Mouse (Mus musculus) intestine, embryonic 14.5 days (tissue): Measurements from ENCODE around the gene Shmt1. TPM values are rescaled to one million over a fixed set of nuclear protein-coding genes. Genes with fewer than 3 reads are reported as not detected.

ENCODE experiments used
- ATAC-seq: fragments of 200-750 bp; cut with Nextera tagmentation; replicated peaks from 2 replicates; pipeline ENCODE4 v1.8.0; 2017; ENCODE audit warnings: low read depth, moderate number of reproducible peaks, moderate TSS enrichment, moderate library complexity; ENCODE audit not compliant: low FRiP score, low TSS enrichment
- DNase-seq: peaks from one replicate; pipeline ENCODE4 v3.0.0-alpha.2; 2018; ENCODE audit warnings: low spot score
- H3K27ac ChIP-seq: fragments of 300-500 bp; sonication (generic); 2 replicates; pipeline ENCODE4 v1.5.1; 2014; ENCODE audit warnings: low read depth, mild to moderate bottlenecking, control low read depth
- H3K27me3 ChIP-seq: fragments of 300-500 bp; sonication (generic); replicated peaks from 2 replicates; pipeline ENCODE4 v1.6.1; 2014; ENCODE audit warnings: low read length, control low read depth; ENCODE audit not compliant: control insufficient read depth, insufficient read depth
- H3K36me3 ChIP-seq: fragments of 300-500 bp; sonication (generic); 2 replicates; pipeline ENCODE4 v1.6.1; 2014; ENCODE audit warnings: low read length, control low read depth; ENCODE audit not compliant: control insufficient read depth, insufficient read depth
- H3K4me1 ChIP-seq: fragments of 300-500 bp; sonication (generic); replicated peaks from 2 replicates; pipeline ENCODE4 v1.6.1; 2014; ENCODE audit warnings: low read length, control low read depth, mixed read lengths; ENCODE audit not compliant: control insufficient read depth, insufficient read depth
- H3K4me2 ChIP-seq: fragments of 300-500 bp; sonication (generic); 2 replicates; pipeline ENCODE4 v1.6.1; 2014; ENCODE audit warnings: low read length
- H3K4me3 ChIP-seq: fragments of 300-500 bp; sonication (generic); 2 replicates; pipeline ENCODE4 v1.5.1; 2014; ENCODE audit warnings: low read depth, low read length, control low read depth, mixed read lengths
- H3K9ac ChIP-seq: fragments of 300-500 bp; sonication (generic); 2 replicates; pipeline ENCODE4 v1.6.1; 2014; ENCODE audit warnings: mild to moderate bottlenecking, low read length
- H3K9me3 ChIP-seq: fragments of 300-500 bp; sonication (generic); 2 replicates; pipeline ENCODE4 v1.6.1; 2016; ENCODE audit warnings: low read length, control low read depth; ENCODE audit not compliant: control insufficient read depth
- WGBS: fragments of 180-500 bp; shearing (Covaris S2); extraction: QIAGEN DNeasy Blood & Tissue Kit; methylation state at CpG from one replicate; pipeline ENCODE4 v1.1.7; 2014; 5-methylcytosine and 5-hydroxymethylcytosine counted together
- polyA plus RNA-seq: library from polyadenylated mRNA; unstranded; fragments of >200 nt; fragmentation: Nextera tagmentation; extraction: Ambion mirVana; gene quantifications from 2 replicates; pipeline ENCODE4 v1.2.1, GENCODE M21; 2014

Shmt1 gene
- polyA plus RNA-seq, 1 experiment from 2014 or later, result 94.7 TPM

- Histone ChIP-seq H3K4me1 (peaks cover 4% of the 10 kb centered on the region), H3K27me3 (no peaks in the 10 kb centered on the region), H3K4me2 (no peak overlapping the region), H3K27ac (no peak overlapping the region), H3K9ac (no peak overlapping the region), H3K36me3 (0 out of 2 replicates have a peak, but pooled peaks cover under 1% of the 10 kb centered on the region), H3K9me3 (no peaks in the 10 kb centered on the region), H3K4me3 (no peak overlapping the region)
- 28% methylated on average over 2 of the region's 2 CpGs for WGBS
- ATAC-seq (no peak), DNase-seq (no peak)
These were observed 17.4 kb upstream of the Shmt1 start for GRCm38 (mm10) chr11:60828903-60829302.

DNA sequence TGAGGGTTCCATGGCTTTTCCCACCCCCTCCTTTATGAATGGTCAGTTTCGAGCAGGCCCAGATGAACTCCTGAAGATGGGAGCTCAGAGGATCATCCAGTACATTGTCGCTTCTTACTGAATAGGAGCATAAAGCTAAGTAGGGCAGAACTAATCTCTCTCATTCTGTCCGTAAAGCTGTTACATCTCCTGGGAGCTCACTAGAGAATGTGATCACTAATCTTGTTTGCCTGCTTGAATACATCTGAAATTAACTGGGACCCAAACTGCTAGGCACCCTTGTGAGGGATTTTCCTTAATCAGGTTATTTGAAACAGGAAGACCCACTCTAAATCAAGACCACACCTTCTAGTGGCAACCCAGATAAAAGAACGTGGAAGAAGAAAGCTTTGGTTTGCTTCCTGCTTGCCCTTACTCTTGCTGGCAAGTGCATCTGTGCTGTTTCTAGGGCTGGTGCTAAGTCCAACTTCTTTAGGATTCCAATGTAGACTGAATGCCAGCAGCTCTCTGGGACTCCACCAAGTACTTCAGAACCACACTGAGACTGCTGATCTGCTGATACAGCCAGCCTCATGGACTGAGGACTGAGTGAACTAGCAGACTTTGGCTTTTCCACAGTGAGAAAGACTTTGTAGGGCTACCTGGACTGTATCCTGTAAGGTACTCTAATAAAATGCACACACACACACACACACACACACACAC, 15.9 kb upstream of the Shmt1 start:
- Histone ChIP-seq H3K27ac (no peak overlapping the region), H3K9ac (no peak overlapping the region), H3K27me3 (no peaks in the 10 kb centered on the region), H3K4me3 (no peak overlapping the region), H3K4me2 (no peak overlapping the region), H3K4me1 (peaks cover 4% of the 10 kb centered on the region), H3K9me3 (no peaks in the 10 kb centered on the region), H3K36me3 (no peaks in the 10 kb centered on the region)
- DNase-seq, result no peak
- WGBS, result 66% methylated on average over 4 of the region's 4 CpGs
- no peak for ATAC-seq

DNA sequence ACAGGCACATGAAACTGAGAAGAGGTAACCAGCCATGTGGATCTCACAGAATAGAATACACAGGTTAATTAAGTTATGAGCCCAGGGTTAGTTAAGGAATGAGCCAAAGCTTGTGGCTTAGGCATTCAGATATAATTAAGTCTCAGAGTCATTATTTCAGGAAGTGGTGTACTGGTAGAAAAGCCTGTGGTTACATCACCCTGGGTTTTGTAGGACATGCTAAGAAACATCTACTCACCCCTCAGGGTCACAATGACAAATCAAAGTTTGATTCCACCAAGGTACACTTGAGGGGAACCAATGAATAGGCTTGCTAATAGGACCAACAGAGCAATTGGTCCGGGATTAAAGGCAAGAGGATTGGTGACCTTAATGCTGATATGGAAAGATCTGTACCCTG, 15.2 kb upstream of the Shmt1 start:
- H3K36me3 ChIP-seq, result no peaks in the 10 kb centered on the region
- H3K4me2 ChIP-seq, result no peak overlapping the region
- no peak overlapping the region for H3K4me3 ChIP-seq
- no peak for ATAC-seq
- H3K4me1 ChIP-seq, result peaks cover 4% of the 10 kb centered on the region
- H3K9me3 ChIP-seq, result no peaks in the 10 kb centered on the region
- no peaks in the 10 kb centered on the region for H3K27me3 ChIP-seq
- no peak for DNase-seq
- H3K9ac ChIP-seq, result no peak overlapping the region
- H3K27ac ChIP-seq, result no peak overlapping the region
- 47% methylated on average over 1 of the region's 1 CpGs for WGBS

DNA sequence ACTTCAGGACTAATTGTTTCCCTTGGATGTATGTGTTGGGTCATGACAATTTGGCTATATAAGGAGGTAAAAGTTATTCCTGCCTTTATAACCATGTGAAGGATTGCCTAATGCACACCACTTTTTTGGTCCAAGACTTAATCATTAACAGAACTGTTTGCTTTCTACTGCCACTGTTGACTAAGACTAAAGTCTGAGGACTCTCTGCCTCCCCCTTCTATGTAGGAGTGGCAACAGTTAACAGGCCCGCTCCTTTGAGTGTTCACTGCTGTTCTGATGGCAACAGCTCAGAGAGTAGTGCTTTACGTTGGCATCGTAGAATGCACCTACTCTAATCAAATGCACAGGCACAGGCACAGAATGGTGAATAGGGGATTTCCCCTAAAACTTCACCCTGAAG, 13.7 kb upstream of the Shmt1 start:
- no peak overlapping the region for H3K4me2 ChIP-seq
- ATAC-seq (peak; percentile 76), DNase-seq (no peak)
- H3K36me3 ChIP-seq, result no peaks in the 10 kb centered on the region
- no peaks in the 10 kb centered on the region for H3K4me1 ChIP-seq
- H3K27me3 ChIP-seq, result no peaks in the 10 kb centered on the region
- no peak overlapping the region for H3K9ac ChIP-seq
- H3K4me3 ChIP-seq, result no peak overlapping the region
- no peaks in the 10 kb centered on the region for H3K9me3 ChIP-seq
- WGBS, result 71% methylated on average over 3 of the region's 3 CpGs
- 0 out of 2 replicates have a peak overlapping the region, but pooled peaks have one; percentile 11 for H3K27ac ChIP-seq

DNA sequence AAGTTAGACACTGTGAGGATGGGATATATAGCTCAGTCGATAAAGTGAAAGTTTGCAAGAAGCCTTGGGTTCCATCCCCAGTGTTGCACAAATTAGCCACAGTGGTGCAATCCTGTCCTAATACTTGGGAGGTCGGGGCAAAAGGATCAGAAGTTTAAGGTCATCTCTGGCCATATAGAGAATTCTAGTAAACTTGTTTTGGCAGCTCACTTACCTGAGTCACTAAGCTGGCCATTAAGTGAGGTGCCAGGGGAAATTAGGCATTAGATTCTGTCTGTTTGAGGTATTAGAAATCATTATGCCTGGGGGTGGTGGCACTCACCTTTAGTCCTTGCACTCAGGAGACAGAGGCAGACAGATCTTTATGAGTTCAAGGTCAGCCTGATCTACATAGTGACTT, 12.3 kb upstream of the Shmt1 start:
- H3K27ac ChIP-seq, result no peak overlapping the region
- ATAC-seq (no peak), DNase-seq (no peak)
- WGBS, result 67% methylated on average over 2 of the region's 2 CpGs
- no peak overlapping the region for H3K9ac ChIP-seq
- H3K4me1 ChIP-seq, result no peaks in the 10 kb centered on the region
- H3K27me3 ChIP-seq, result no peaks in the 10 kb centered on the region
- no peaks in the 10 kb centered on the region for H3K9me3 ChIP-seq
- no peak overlapping the region for H3K4me3 ChIP-seq
- H3K4me2 ChIP-seq, result no peak overlapping the region
- no peaks in the 10 kb centered on the region for H3K36me3 ChIP-seq

DNA sequence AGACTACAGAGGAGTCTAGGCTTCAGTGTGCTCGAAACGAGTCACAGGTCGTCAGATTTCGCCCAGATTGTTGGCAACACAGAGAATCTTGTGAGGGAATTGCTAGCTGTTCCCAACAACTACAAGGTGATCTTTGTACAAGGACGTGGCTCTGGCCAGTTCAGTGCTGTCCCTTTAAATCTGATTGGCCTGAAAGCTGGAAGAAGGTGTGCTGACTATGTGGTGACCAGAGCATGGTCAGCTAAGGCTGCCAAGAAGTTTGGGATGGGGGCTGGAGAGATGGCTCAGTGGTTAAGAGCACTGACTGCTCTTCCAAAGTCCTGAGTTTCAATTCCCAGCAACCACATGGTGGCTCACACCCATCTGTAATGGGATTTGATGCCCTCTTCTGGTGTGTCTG, 4.9 kb upstream of the Shmt1 start:
- ATAC-seq, result no peak
- Histone ChIP-seq H3K4me1 (no peaks in the 10 kb centered on the region), H3K9me3 (no peaks in the 10 kb centered on the region), H3K4me3 (no peak overlapping the region), H3K36me3 (no peaks in the 10 kb centered on the region), H3K4me2 (no peak overlapping the region), H3K27ac (no peak overlapping the region), H3K27me3 (no peaks in the 10 kb centered on the region), H3K9ac (no peak overlapping the region)
- WGBS, result 70% methylated on average over 5 of the region's 5 CpGs
- DNase-seq, result no peak

DNA sequence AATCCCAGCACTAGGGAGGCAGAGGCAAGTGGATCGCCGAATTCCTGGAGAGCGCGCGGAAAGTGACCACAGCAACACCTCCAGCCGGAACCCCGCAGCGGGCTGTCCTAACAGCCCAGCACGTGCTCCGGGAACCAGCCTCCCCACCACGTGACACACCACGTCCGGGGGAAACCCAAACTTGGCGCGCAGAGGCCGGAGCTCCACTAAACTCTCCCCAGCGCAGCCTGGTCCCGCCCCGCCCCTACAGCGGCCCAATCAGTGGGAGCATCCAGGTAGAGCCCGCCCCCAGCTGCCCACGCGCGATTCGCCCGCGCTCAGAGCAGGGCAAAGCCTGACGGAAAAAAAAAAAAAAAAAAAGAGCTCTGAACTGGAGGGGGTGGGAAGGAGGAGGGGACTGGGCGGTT, 461 bp downstream of the Shmt1 start:
- WGBS, result under 1% methylated on average over 29 of the region's 29 CpGs
- H3K4me1 ChIP-seq, result peaks cover 17% of the 10 kb centered on the region
- peak overlapping the region; percentile 48 for H3K27ac ChIP-seq
- no peaks in the 10 kb centered on the region for H3K36me3 ChIP-seq
- H3K4me3 ChIP-seq, result peak overlapping the region; percentile 44
- DNase-seq (peak; percentile 96), ATAC-seq (peak; percentile 98)
- peak overlapping the region; percentile 38 for H3K9ac ChIP-seq
- no peaks in the 10 kb centered on the region for H3K27me3 ChIP-seq
- H3K9me3 ChIP-seq, result no peaks in the 10 kb centered on the region
- peak overlapping the region; percentile 66 for H3K4me2 ChIP-seq

GRCm38 (mm10) chr11:60810046-60810965, 1.2 kb downstream of the Shmt1 start:
- no peaks in the 10 kb centered on the region for H3K27me3 ChIP-seq
- no peaks in the 10 kb centered on the region for H3K9me3 ChIP-seq
- WGBS, result 11% methylated on average over 14 of the region's 14 CpGs
- no peaks in the 10 kb centered on the region for H3K36me3 ChIP-seq
- H3K4me3 ChIP-seq, result peak overlapping the region; percentile 44
- peaks cover 17% of the 10 kb centered on the region for H3K4me1 ChIP-seq
- H3K27ac ChIP-seq, result peak overlapping the region; percentile 48
- ATAC-seq (no peak), DNase-seq (peak; percentile 61)
- peak overlapping the region; percentile 66 for H3K4me2 ChIP-seq
- H3K9ac ChIP-seq, result peak overlapping the region; percentile 38
